Mouse (Mus musculus) kidney, postnatal 4 days (tissue): Measurements from ENCODE around the gene 4921509C19Rik.
"Not testable (repeated sequence)": the region's sequence is repeated elsewhere in the genome, so short reads cannot be mapped to it uniquely, and the experiment has no call there.

Experiments used
- DNase-seq, 2 experiments: peaks; one replicate each; pipeline ENCODE4 v3.0.0; 2021; ENCODE audit warnings: mixed read lengths in 2 of 2

4921509C19Rik gene

DNA sequence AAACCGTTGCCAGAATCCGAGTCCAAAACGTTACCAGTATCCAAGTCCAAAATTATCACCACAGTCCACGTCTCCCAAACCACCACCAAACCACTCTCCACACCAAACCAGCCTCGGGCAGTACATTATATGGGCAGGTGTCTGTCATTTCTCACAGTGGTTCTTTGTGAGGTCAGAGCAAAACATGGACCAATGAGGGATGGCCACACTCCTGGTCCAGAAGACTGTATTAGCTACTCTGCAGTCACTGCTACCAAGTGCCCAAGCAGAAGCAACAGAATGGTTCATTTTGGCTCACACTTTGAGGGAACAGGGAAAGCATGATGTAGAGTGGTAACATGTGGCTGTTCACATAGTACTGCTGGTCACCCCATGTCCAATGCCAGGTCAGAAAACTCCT is at the start of gene 4921509C19Rik:
Gene 4921509C19Rik (minus strand): TSS at position 101 of the 400 bp plus-strand sequence.
- DNase-seq = not testable (repeated sequence)

DNA sequence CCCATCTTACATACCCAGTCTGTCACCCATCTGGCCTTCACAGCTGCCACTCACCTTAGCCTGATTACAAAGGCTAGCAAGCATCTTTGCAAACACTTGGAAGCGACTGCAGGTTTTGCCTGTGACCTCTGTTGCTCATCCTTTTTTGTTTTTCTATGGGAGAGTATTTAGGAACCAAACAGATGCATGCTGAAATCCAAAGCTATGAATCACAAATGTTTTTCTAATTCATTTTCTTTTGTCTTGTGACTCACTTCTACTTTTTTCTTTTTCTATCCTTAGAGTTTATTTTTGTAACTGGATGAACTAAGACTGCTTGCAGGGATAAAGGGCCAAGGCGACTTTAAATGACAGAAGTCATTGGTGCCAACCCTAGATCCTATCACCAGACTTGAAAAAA is 49.6 kb upstream of the 4921509C19Rik start:
- DNase-seq = no peak

DNA sequence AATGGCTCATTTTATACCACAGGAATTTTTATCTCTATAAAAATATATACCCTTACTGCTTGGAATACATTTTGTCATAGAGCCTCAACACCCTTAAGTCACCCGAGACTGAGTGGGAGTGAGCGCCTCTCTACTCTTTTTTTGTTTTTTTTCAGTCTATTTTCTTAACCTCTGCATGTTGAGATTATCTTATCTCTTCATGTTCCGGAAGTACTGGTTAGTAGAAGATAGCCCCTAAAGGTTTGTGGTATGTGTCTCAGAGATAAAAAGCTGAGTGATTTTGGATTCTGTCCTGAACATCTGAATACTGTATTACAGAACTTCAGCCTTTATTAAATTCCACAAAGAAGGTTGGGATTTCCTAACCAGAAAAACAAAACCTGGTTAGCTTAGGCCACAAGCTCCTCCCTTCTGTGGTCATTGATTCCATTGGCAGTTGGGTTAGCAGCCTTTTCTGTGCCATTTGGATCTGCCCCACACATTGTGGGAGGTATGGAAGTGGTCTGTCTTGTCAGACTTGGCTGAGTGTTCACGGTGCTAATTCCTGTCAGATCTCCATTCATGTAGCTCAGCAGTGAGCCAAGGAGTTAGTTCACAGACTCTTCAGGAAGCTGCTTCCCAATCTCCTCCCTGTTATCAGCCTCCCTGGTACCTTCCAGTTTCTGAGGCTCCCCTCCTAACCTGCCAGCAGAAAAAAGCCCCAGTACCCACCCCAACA is 48.5 kb upstream of the 4921509C19Rik start:
- no peak for DNase-seq

DNA sequence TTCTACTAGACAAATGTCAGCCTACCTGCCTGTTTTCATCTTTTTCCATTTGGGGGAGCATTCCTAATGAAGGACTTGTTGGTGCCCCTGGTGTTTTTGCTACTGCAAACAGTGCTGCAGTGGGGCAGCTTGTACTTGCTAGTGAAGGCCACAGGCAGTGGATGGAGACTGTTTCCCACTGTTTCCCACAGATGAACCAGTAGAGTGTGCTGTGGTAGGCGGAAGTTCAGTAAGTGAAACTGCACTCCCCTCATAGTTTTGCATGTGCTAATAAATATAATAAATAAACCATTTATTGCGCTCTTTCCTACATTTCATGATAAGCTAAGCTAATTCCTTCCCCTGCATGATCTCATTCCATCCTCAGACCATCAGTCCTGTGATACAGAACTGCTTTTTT is 43.0 kb upstream of the 4921509C19Rik start:
- no peak for DNase-seq

DNA sequence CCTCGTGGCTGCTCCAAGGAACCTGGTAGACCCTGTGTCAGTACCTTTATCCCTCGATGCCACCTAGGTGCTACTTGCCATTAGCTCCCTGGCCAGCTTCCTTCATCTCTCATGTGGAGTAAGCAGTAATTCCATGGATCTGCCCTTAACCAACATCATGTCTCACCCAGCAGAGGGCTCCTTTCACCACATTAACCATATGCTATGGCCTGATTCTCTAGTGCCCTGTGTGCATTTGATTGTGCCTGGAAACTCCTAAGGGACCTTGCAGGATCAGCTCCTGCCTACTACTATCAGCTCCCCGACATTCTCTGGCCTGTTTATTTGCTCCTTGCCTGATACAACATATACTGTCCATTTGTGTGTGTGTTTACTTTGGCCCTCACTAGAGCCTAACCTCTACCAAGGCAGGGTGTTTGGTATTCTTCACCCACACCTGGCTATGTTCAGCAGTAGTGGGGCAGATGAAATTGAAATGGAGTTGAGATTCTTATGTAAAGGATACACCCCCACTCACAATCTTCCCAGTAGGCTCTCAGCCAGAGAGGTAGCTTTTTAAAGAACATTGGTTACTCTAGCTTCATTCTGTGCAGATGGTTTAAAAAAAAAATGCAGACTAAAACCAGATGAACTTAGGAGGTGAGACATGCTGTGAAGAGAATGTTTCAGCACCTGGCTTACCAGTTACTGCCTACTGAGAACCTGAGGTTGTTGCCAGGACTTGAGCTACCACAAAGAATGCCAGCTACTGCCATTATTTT is 37.8 kb upstream of the 4921509C19Rik start:
- no peak for DNase-seq

- peak; percentile 65 to 77 for DNase-seq
Observed at GRCm38 (mm10) chr2:151512199-151512598, 36.2 kb upstream of the 4921509C19Rik start.

DNA sequence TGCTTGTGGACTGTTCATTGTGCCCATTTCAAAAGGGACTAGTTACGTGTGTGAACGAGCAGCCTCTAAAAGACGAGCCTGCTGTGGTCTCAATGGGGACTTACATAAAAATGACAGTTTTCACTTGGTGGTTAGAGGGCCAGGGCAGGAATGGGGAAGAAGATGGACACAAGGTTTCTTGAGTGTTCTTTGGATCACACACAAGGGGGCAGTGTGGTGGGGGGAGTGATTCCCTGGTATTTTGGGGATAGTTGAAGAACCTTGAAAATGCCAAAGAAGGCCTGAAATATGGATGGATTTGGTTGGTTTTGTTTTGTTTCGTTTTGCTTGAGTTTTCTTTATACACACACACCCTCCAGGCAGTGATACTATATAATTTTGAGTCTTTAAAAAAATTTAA is 28.3 kb upstream of the 4921509C19Rik start:
- DNase-seq = peak in 1 of 2 experiments; percentile 6

- DNase-seq = no peak
Observed at GRCm38 (mm10) chr2:151500442-151501007, 24.6 kb upstream of the 4921509C19Rik start.

DNA sequence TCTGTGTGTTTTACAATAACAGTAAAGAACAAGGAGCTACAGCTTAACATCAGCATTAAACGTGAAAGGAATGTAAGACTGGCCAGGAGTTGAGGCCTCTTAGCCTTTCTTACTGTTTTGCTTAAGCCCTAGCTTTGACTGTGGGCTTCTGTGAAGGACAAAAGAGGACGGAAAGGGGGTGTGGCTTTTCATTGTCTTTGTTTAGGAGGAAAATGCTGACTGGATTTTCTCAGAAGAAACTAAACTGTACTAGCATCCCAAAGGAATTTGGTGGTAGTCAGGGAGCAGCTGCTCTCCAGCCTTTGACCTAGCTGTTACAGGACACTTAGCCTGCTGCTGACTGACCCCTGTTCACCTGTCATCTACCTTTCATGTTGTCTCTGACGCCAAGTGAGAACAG is 22.4 kb upstream of the 4921509C19Rik start:
- DNase-seq = no peak

GRCm38 (mm10) chr2:151494035-151494803 is 18.3 kb upstream of the 4921509C19Rik start, which contains the start of gene Nsfl1c:
Gene Nsfl1c, plus strand, starts transcription at chr2:151494182.
- peak; percentile 98 for DNase-seq

DNA sequence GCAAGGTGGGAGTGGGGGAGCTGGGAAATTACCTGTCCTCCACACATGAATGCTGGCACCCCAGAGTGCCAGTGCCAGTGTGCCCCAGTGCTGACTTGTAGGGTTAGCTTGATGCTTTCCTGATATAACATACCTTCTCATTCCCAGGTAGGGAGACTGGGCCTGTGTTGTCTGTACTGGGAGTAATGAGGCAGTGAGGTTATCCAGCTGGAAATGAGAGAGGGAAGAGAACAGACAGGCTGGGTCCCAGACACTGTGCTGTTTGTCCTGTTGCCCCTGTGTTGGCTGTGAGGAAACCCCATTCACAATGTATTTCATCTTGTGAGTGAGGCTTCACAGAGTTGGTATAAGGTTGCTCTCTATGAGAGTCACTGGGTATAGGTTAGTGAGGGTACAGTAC is 10.5 kb upstream of the 4921509C19Rik start:
- DNase-seq = no peak

DNA sequence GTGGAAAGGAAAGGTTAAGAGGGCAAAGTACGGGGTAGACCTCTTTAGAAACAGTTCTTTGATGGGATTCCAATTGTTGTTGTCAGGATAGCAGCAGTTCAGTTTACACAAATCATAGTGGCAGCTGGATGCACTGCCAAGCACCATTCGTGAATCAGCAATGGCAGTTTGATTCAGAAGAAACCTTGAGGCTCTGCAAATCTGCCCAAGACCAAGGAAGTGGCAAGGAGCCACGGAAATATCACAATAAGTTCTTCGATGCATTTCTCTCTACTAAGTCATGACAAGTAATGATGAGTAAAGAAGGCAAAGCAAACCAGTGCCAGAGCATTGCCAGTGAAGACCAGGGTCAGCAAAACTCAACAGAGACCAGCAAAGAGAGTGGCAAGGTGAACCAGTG is 41.0 kb downstream of the 4921509C19Rik start:
- not testable (repeated sequence) for DNase-seq

GRCm38 (mm10) chr2:151434203-151434602 is 41.8 kb downstream of the 4921509C19Rik start:
- DNase-seq = peak; percentile 11 to 13
